In the genomic region with DNA sequence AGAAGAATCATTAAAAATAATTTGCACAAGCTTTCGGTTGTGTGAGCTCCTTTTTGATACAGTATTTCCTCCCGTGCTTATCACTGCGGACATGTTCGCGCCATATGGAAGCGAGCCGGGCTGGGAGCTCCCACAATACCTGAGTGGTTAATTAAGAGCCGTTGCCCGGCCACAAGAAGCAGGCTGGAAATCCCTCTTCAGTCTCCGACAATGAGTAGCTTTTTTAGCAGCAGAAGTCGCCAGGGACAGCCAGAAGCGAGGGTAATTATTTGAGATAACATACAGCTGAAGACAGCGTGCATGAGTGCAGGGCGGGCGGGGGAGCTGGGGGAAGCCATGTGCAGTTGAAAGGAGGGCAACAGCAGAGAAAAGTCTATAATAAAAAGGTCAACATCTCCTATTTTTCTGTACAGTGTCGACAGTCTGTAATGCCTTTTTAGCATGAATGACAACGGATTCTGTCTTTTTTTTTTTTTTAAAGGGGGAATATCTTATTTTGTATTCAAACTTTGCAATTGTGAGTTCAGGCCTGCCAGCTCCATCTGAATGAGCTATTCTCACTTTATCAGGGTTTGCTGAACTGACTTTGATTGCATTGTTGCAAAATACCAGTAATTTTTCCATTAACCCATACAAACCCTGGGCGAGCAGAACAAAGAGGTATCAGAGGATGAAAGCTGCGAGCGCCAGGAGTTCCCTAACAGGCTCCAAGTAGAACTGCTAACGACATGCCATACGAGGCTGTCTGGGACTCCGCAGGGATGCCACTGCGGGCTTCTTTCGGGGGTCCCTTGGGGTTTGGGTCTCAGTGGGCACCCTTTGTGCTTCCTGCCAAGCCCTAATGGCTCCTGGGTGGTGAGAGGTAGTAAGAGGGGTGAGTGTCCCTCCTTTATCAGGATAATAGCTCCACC, we compare ENCODE assay signal across 8 mouse cellular contexts.
A peak's percentile ranks its signal among the peaks of the same experiment; 100 is the strongest.
DNase-seq lines count a peak whose midpoint lies in the region; ATAC-seq and TF ChIP-seq lines count a peak whose summit lies in the region.

No protein-coding gene starts in this region.

- no peak for TF ChIP-seq EP300 in stomach, postnatal 0 days (optimal IDR thresholded peaks at IDR 0.05)

- no peaks in the 10 kb centered on the region for H3K36me3 ChIP-seq in neural tube, embryonic 11.5 days (ENCODE audit: control insufficient read depth, insufficient read depth, low read length)
- H3K36me3 ChIP-seq in heart, embryonic 15.5 days, result no peaks in the 10 kb centered on the region
- no peaks in the 10 kb centered on the region for H3K36me3 ChIP-seq in liver, embryonic 13.5 days
- H3K36me3 ChIP-seq in stomach, postnatal 0 days (ENCODE audit: control insufficient read depth, insufficient read depth, low read length), result no peaks in the 10 kb centered on the region

- no peaks in the 10 kb centered on the region for H3K27me3 ChIP-seq in neural tube, embryonic 11.5 days (ENCODE audit: control insufficient read depth, insufficient read depth, low read length)
- peaks cover 18% of the 10 kb centered on the region for H3K27me3 ChIP-seq in heart, embryonic 15.5 days
- H3K27me3 ChIP-seq in liver, embryonic 13.5 days, result peaks cover 20% of the 10 kb centered on the region
- H3K27me3 ChIP-seq in stomach, postnatal 0 days (ENCODE audit: control insufficient read depth, insufficient read depth, low read length), result no peaks in the 10 kb centered on the region

- H3K4me1 ChIP-seq in neural tube, embryonic 11.5 days (ENCODE audit: control insufficient read depth, insufficient read depth, low read length), result peaks cover 22% of the 10 kb centered on the region
- peaks cover 55% of the 10 kb centered on the region for H3K4me1 ChIP-seq in heart, embryonic 15.5 days (replicated peaks)
- 0 out of 2 replicates have a peak, but pooled peaks cover 5% of the 10 kb centered on the region for H3K4me1 ChIP-seq in liver, embryonic 13.5 days (replicated peaks)
- H3K4me1 ChIP-seq in stomach, postnatal 0 days (replicated peaks; ENCODE audit: control insufficient read depth, insufficient read depth), result no peaks in the 10 kb centered on the region

- WGBS in neural tube, embryonic 11.5 days, result 51% methylated on average over 25 of the region's 25 CpGs
- WGBS in heart, embryonic 15.5 days, result 22% methylated on average over 25 of the region's 25 CpGs
- 39% methylated on average over 25 of the region's 25 CpGs for WGBS in liver, embryonic 13.5 days (ENCODE audit: insufficient replicate concordance)
- WGBS in stomach, postnatal 0 days, result 53% methylated on average over 25 of the region's 25 CpGs

- no peak for TF ChIP-seq CTCF in stomach, postnatal 0 days (IDR thresholded peaks at IDR 0.05; ENCODE audit: low read depth)

- ATAC-seq in neural tube, embryonic 11.5 days (ENCODE audit: insufficient read depth, low FRiP score, low TSS enrichment), result peak; percentile 44; the same call in 1 of the 2 replicates
- no peak for ATAC-seq in heart, embryonic 15.5 days (replicated peaks; ENCODE audit: insufficient number of reproducible peaks, insufficient read depth, low FRiP score, low read depth)
- no peak for ATAC-seq in liver, embryonic 13.5 days (ENCODE audit: low read depth)
- ATAC-seq in stomach, postnatal 0 days (ENCODE audit: low FRiP score, low TSS enrichment), result no peak

- H3K4me2 ChIP-seq in neural tube, embryonic 11.5 days (ENCODE audit: low read depth), result no peak overlapping the region
- H3K4me2 ChIP-seq in heart, embryonic 15.5 days, result peak overlapping the region; percentile 54
- H3K4me2 ChIP-seq in liver, embryonic 13.5 days, result peak overlapping the region; percentile 30; the same call in 1 of the 2 replicates
- peak overlapping the region; percentile 25; the same call in 1 of the 2 replicates for H3K4me2 ChIP-seq in stomach, postnatal 0 days (replicated peaks; ENCODE audit: low read depth)

- no peaks in the 10 kb centered on the region for H3K9me3 ChIP-seq in neural tube, embryonic 11.5 days (ENCODE audit: control insufficient read depth, low read length)
- H3K9me3 ChIP-seq in heart, embryonic 15.5 days (replicated peaks), result no peaks in the 10 kb centered on the region
- no peaks in the 10 kb centered on the region for H3K9me3 ChIP-seq in liver, embryonic 13.5 days (replicated peaks)
- no peaks in the 10 kb centered on the region for H3K9me3 ChIP-seq in stomach, postnatal 0 days (ENCODE audit: control insufficient read depth, low read length)

- H3K9ac ChIP-seq in neural tube, embryonic 11.5 days (ENCODE audit: low read length), result no peak overlapping the region
- 0 out of 2 replicates have a peak overlapping the region, but pooled peaks have one; percentile 2 for H3K9ac ChIP-seq in heart, embryonic 15.5 days
- H3K9ac ChIP-seq in liver, embryonic 13.5 days, result no peak overlapping the region
- no peak overlapping the region for H3K9ac ChIP-seq in stomach, postnatal 0 days (ENCODE audit: low read length)

- H3K4me3 ChIP-seq in neural tube, embryonic 11.5 days (ENCODE audit: low read depth, low read length), result no peak overlapping the region
- peak overlapping the region; percentile 32 for H3K4me3 ChIP-seq in heart, embryonic 15.5 days
- no peak overlapping the region for H3K4me3 ChIP-seq in liver, embryonic 13.5 days (replicated peaks)
- no peak overlapping the region for H3K4me3 ChIP-seq in stomach, postnatal 0 days (ENCODE audit: low read depth, low read length)

- H3K27ac ChIP-seq in neural tube, embryonic 11.5 days (ENCODE audit: low read depth, low read length), result no peak overlapping the region
- peak overlapping the region; percentile 79 for H3K27ac ChIP-seq in heart, embryonic 15.5 days
- H3K27ac ChIP-seq in liver, embryonic 13.5 days, result no peak overlapping the region
- H3K27ac ChIP-seq in stomach, postnatal 0 days (replicated peaks), result no peak overlapping the region

- peak; percentile 46 for DNase-seq in neural tube, embryonic 11.5 days (ENCODE audit: low spot score)
- no peak for DNase-seq in neural tube, embryonic 10.5 days (ENCODE audit: extremely low spot score, low spot score)
- no peak for DNase-seq in liver, embryonic 13.5 days
- DNase-seq in stomach, postnatal 0 days (ENCODE audit: low spot score), result peak; percentile 25
- no peak for DNase-seq in adrenal gland, postnatal 25 days
- no peak for DNase-seq in frontal cortex, postnatal 25 days (ENCODE audit: low spot score in 2 of 2)
- no peak for DNase-seq in gastrocnemius, postnatal 4 days (ENCODE audit: low spot score in 2 of 2)

Comparison
In these comparisons a context has a peak if more than half of its experiments do, and no peak if none do; other contexts are left out.
1. DNase-seq: peak in neural tube, embryonic 11.5 days (single experiment) and stomach, postnatal 0 days (single experiment); none in neural tube, embryonic 10.5 days (single experiment), liver, embryonic 13.5 days (single experiment), adrenal gland, postnatal 25 days (single experiment), frontal cortex, postnatal 25 days (0 of 2) and gastrocnemius, postnatal 4 days (0 of 2).